Mouse (Mus musculus) lung, postnatal 0 days (tissue): ENCODE data around the gene Ntf5.

Source experiments
- CTCF ChIP-seq: IDR thresholded peaks from 2 replicates; pipeline ENCODE4 v1.5.1; 2016; ENCODE audit warnings: antibody characterized with exemption, mild to moderate bottlenecking
- EP300 ChIP-seq: IDR thresholded peaks from 2 replicates; pipeline ENCODE4 v1.6.1; 2016; ENCODE audit warnings: antibody characterized with exemption, mild to moderate bottlenecking, control low read depth

GRCm38 (mm10) chr7:45370475-45371311, 42.8 kb upstream of the Ntf5 start, which contains the start of gene Lin7b:
- peak; percentile 41 for TF ChIP-seq CTCF
- no peak for TF ChIP-seq EP300
